Mouse (Mus musculus) G1E (cell line): ENCODE measurements around the gene Hrg. TPM values are rescaled to one million over a fixed set of nuclear protein-coding genes. Genes with fewer than 3 reads are reported as not detected.
"Not testable (repeated sequence)": the region's sequence is repeated elsewhere in the genome, so short reads cannot be mapped to it uniquely, and the experiment has no call there.

ENCODE experiments used
- ATAC-seq: 2 replicates; pipeline ENCODE4 v1.8.0; 2016; ENCODE audit warnings: mild to moderate bottlenecking; ENCODE audit not compliant: insufficient number of reproducible peaks, poor library complexity, low FRiP score, severe bottlenecking; ENCODE audit errors: extremely low read depth
- DNase-seq: peaks from one replicate; pipeline ENCODE4 v3.0.0; 2012; ENCODE audit warnings: low spot score
- H3K27me3 ChIP-seq: 2 replicates; pipeline ENCODE4 v1.6.1; 2012; ENCODE audit warnings: mild to moderate bottlenecking, low read length, inconsistent platforms; ENCODE audit not compliant: insufficient read depth
- H3K36me3 ChIP-seq: replicated peaks from 2 replicates; pipeline ENCODE3; 2012; ENCODE audit warnings: mild to moderate bottlenecking, inconsistent platforms
- H3K4me1 ChIP-seq: 2 replicates; pipeline ENCODE4 v1.6.1; 2012; ENCODE audit warnings: low read depth, low read length, inconsistent platforms, mixed read lengths; ENCODE audit not compliant: insufficient read depth
- H3K4me3 ChIP-seq: 2 replicates; pipeline ENCODE4 v1.5.1; 2012; ENCODE audit warnings: low read depth, mild to moderate bottlenecking, inconsistent platforms, low read length, moderate library complexity, mixed read lengths
- H3K9me3 ChIP-seq: replicated peaks from 2 replicates; pipeline ENCODE4 v1.6.1; 2012; ENCODE audit warnings: inconsistent platforms
- CTCF ChIP-seq: IDR thresholded peaks from 2 replicates; pipeline ENCODE4 v1.5.1; 2012; ENCODE audit warnings: low read depth, low read length, inconsistent platforms, mixed read lengths
- GATA1 ChIP-seq: IDR thresholded peaks from 2 replicates; pipeline ENCODE4 v1.6.1; 2012; ENCODE audit warnings: borderline replicate concordance, low read length, inconsistent platforms, mixed read lengths
- GATA2 ChIP-seq: IDR thresholded peaks from 2 replicates; pipeline ENCODE4 v1.6.1; 2012; ENCODE audit warnings: low read depth, low read length, inconsistent platforms, borderline replicate concordance
- POLR2AphosphoS5 ChIP-seq: IDR thresholded peaks from 2 replicates; pipeline ENCODE4 v1.6.1; 2012; ENCODE audit warnings: low read depth, low read length, inconsistent platforms; ENCODE audit not compliant: insufficient replicate concordance
- TAL1 ChIP-seq: conservative IDR thresholded peaks from 2 replicates; pipeline ENCODE4 v1.6.1; 2012; ENCODE audit warnings: low read depth, low read length, inconsistent platforms, mixed read lengths
- polyA plus RNA-seq: library from polyadenylated mRNA; stranded (reverse); fragments of >175 nt; gene quantifications from 2 replicates; pipeline ENCODE4 v1.2.3, GENCODE M21; 2012
- total RNA-seq, 2 experiments: library from RNA; stranded (forward) in 1 of 2; stranded (reverse) in 1 of 2; fragments of 200-1000 nt in 1 of 2; fragments of >200 nt in 1 of 2; fragmentation: Nextera tagmentation in 1 of 2; gene quantifications; 2 replicates each; pipeline ENCODE4 v1.2.3; 2014 to 2017

The Hrg gene
- total and polyA plus RNA-seq, 3 experiments: not detected

- no peak for DNase-seq
- Histone ChIP-seq H3K4me1 (no peaks in the 10 kb centered on the region), H3K4me3 (no peak overlapping the region), H3K36me3 (no peaks in the 10 kb centered on the region), H3K27me3 (no peaks in the 10 kb centered on the region), H3K9me3 (no peaks in the 10 kb centered on the region)
- TF ChIP-seq CTCF (no peak), GATA1 (no peak), POLR2AphosphoS5 (no peak), TAL1 (no peak), GATA2 (no peak)
- ATAC-seq: no peak
Measured at GRCm38 (mm10) chr16:22955397-22956084, 4.7 kb downstream of the Hrg start.

DNA sequence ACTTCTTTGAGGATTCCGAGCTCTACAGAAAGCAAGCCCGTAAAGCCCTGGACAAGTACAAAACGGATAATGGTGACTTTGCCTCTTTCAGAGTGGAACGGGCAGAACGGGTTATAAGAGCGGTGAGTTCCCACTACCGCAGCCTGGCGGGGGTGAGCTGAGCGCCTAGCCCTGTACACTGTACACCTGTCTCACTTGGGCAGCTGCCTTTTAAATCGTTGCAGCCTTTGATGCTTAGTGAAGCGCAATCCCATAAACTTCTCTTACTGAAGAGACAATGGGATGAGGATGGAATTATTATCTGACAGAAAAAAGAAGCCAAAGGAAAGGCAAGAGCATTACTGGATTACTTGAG is 5.2 kb downstream of the Hrg start:
- no peak for TF ChIP-seq CTCF
- no peak for TF ChIP-seq GATA1
- TF ChIP-seq POLR2AphosphoS5: no peak
- TF ChIP-seq GATA2: no peak
- no peak for TF ChIP-seq TAL1
- H3K4me1 ChIP-seq: no peaks in the 10 kb centered on the region
- no peaks in the 10 kb centered on the region for H3K36me3 ChIP-seq
- no peak overlapping the region for H3K4me3 ChIP-seq
- no peaks in the 10 kb centered on the region for H3K9me3 ChIP-seq
- peaks cover 2% of the 10 kb centered on the region; the same call in 1 of the 2 replicates for H3K27me3 ChIP-seq
- DNase-seq: no peak
- no peak for ATAC-seq

GRCm38 (mm10) chr16:22961073-22961472 is 10.2 kb downstream of the Hrg start:
- H3K36me3 ChIP-seq: no peaks in the 10 kb centered on the region
- H3K4me3 ChIP-seq: no peak overlapping the region
- DNase-seq: no peak
- H3K9me3 ChIP-seq: no peaks in the 10 kb centered on the region
- ATAC-seq: no peak
- H3K27me3 ChIP-seq: peaks cover 2% of the 10 kb centered on the region; the same call in 1 of the 2 replicates
- TF ChIP-seq GATA2 (no peak), TAL1 (no peak), CTCF (no peak), POLR2AphosphoS5 (no peak), GATA1 (no peak)
- H3K4me1 ChIP-seq: no peaks in the 10 kb centered on the region

DNA sequence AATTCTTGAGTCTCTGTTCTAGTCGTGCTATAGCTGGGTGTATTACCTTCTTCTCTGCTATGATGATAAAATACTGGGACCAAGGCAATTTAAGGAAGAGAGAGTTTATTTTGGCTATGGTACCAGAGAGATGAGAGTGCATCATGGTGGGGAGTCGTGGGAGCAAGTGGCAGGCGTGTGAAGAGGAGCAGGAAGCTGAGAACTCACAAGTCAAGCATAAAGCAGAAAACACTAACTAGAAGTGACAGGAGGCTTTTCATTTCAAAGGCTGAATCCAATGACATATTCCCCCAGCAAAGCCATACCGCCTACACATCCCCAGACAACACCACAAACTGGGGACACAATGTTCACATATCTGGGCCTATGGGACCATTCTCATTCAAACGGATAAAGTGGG is 11.4 kb downstream of the Hrg start:
- no peak for TF ChIP-seq CTCF
- TF ChIP-seq TAL1: no peak
- no peak for TF ChIP-seq GATA1
- TF ChIP-seq POLR2AphosphoS5: no peak
- no peak for TF ChIP-seq GATA2
- no peak overlapping the region for H3K4me3 ChIP-seq
- no peak for DNase-seq
- no peaks in the 10 kb centered on the region for H3K36me3 ChIP-seq
- H3K27me3 ChIP-seq: peaks cover 2% of the 10 kb centered on the region; the same call in 1 of the 2 replicates
- no peak for ATAC-seq
- no peaks in the 10 kb centered on the region for H3K9me3 ChIP-seq
- H3K4me1 ChIP-seq: no peaks in the 10 kb centered on the region

- TF ChIP-seq GATA1 (no peak), POLR2AphosphoS5 (no peak), TAL1 (no peak), CTCF (no peak)
- Histone ChIP-seq H3K9me3 (no peaks in the 10 kb centered on the region), H3K36me3 (no peaks in the 10 kb centered on the region), H3K4me1 (no peaks in the 10 kb centered on the region), H3K27me3 (peaks cover 2% of the 10 kb centered on the region; the same call in 1 of the 2 replicates), H3K4me3 (no peak overlapping the region)
- ATAC-seq (no peak), DNase-seq (no peak)
Measured at GRCm38 (mm10) chr16:22963293-22963692, 12.4 kb downstream of the Hrg start.

DNA sequence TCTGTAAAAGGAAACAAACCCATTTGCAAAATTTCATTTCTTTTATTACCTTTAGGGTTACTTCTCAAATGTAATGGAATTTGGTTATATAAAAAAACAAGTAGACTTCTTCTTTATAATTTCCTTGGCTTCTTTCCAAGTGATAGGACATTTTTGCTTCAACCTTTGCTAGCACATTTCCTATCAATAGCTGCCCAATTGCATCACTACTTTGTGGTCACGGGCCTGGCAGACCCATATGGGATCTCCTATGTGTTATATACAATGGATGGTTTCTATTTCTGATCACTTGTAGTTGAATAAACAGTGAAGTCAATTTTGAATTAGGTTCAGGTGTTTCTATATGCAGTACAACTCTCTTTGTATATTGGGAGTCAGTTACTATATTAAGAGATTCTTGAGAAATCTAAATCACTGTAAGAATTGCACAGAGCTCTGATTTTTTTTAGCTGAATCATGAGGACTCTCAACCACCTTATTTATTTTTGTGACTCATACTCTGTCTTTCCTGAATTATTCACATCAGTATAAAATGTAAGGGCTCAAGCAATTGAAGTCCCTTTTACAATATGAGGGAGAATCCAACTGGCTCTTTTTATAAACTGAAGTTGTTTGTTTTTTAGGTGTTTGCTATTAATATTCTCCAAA is 16.6 kb downstream of the Hrg start:
- ATAC-seq: no peak
- Histone ChIP-seq H3K9me3 (no peaks in the 10 kb centered on the region), H3K4me1 (no peaks in the 10 kb centered on the region), H3K4me3 (no peak overlapping the region), H3K36me3 (no peaks in the 10 kb centered on the region), H3K27me3 (no peaks in the 10 kb centered on the region)
- DNase-seq: no peak
- TF ChIP-seq GATA1 (no peak), GATA2 (no peak), CTCF (no peak), TAL1 (no peak)

DNA sequence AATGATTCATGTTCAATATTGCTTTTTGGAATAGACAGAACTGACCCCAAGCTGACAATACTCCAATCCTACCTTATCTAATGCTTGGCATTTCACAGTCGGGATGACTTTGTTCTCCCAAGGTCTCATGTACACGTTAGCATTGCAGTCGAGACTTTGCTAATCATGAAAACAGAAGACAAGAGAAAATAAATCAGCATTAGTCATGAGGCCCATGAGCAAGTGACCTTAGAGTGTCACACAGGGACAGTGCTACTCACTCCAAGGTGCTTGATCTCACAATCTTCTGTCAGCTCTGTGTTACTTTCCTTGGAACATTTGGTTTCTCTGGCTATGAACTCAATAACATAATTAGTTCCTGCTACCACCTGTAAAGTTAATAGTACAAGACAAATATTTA is 46.1 kb downstream of the Hrg start:
- ATAC-seq, H3K4me3 ChIP-seq, H3K36me3 ChIP-seq, H3K27me3 ChIP-seq, DNase-seq, H3K4me1 ChIP-seq, H3K9me3 ChIP-seq: not testable (repeated sequence)
